Mouse (Mus musculus): Measurements from ENCODE around the gene Aldh1b1.
A peak's percentile ranks its signal among the peaks of the same experiment; 100 is the strongest.

Gene Aldh1b1

DNA sequence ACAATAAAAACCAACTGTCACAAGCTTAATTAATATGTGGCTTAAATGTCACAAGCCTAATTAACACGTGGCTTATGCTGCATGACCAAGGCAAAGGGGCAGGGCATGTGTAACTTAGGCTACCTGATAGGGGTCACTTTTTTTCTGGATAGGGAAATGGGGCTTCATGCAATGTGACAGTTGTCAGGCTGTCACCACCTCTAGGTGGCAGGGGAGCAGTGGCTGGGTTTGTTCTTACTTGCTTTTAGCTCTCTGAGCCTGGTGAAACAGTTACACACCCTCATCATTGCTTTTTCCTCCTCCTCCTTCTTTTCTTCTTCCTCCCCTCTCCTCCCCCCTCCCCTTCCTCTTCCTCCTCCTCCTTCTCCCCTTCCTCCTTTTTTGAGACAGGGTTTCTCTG, 15.2 kb upstream of the Aldh1b1 start:
- DNase-seq (ENCODE audit: low read depth, low spot score), result no peak

DNA sequence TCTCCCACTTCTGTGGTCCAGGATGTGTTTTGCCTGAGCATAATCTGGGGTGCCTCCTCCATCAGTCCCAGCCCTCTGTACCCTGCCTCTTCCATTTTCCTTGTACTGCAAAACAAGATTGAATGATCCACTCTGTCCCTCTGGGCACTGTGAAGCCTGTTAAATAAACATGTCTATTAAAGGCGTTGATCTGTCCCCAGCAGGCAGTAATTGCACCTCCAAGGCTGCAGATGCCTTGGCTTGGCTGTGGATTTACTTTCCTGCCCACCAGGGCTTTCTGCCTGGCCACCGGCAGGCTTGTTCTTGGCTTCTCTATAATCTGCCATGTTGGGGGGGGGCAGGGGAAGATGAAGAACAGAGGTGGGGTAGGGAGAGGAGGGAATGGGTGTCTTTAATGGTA, 12.9 kb upstream of the Aldh1b1 start:
- no peak for DNase-seq (ENCODE audit: low read depth, low spot score)

DNA sequence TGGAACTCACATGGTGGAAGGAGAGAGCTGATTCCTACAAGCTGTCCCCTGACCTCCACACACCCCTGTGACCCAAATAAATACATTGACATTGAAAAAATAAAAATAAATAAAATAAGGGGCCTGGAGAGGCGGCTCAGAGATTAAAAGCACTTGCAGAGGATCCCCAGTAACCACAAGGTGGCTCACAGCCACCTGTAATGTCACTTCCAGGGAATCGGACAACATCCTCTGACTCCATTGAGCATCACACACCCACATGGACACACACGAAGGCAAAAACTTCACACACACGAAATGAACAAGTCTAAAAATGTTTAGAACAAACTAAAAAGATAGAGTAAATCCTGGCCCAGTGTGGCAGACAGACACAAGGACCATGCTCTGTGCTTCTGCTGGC, 12.1 kb upstream of the Aldh1b1 start:
- DNase-seq (ENCODE audit: low read depth, low spot score), result no peak

DNA sequence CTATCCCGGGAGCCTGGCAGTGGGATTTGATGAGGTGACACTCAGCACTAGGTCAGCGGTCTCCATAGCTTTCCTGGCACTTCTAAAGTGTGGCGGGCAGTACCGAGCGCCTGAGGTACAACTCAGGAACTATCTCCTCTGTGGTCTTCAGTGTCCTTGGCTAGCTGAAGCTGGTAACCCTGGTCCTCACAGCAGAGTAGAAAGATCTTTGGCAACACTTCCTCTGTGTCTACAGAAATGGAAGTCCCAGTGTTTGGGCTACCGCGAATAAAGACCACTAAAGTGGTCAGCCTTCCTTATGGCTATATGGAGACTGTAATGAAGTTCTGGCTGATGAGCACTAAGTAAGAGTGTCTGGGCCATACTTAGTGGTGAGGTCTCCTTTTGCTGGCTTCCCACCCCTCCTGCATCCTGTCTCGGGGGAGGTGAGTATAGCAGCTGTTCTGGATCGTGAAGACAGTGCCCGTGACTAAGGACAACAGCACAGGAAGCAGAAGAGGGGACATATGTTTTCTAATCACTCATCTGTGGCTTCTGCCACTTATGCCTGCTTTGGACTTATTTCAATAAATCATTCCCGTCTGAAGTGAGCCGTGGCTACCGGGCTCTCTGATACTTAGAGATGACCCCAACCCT, 10.3 kb upstream of the Aldh1b1 start:
- DNase-seq (ENCODE audit: low read depth, low spot score), result no peak

DNA sequence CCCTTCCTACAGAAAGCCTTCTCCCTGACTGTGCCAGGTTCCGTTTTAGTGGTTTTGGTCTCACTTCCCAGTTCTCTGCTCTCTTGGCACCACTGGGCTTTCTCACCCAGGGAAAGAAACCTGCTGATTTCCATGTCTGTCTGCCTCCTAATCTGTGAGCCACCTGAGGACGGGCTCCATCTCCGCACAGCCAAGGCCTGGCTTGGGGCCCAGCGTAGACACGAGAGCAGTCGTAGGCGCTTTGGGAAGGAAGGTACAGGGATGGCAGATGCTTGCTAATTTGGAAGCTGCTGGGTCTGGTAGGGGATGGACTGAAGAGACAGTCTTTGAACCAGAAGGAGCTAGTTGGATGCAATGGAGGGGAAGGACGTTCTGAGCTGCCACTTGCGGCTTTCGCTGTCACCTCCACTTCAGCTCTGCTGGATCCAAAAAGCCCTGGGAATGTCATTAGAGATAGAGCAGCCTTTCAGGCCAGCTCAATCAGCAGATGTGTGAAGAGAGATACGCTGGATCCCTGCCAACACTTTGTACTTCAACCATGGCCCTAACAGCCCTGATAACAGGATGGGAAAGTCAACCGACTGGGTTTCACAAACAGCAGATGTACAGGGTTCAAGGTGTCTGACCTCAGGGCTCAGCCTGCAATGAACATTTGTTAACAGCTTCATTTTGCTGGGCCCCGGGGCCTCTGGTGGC, 9.4 kb upstream of the Aldh1b1 start:
- no peak for DNase-seq (ENCODE audit: low read depth, low spot score)

DNA sequence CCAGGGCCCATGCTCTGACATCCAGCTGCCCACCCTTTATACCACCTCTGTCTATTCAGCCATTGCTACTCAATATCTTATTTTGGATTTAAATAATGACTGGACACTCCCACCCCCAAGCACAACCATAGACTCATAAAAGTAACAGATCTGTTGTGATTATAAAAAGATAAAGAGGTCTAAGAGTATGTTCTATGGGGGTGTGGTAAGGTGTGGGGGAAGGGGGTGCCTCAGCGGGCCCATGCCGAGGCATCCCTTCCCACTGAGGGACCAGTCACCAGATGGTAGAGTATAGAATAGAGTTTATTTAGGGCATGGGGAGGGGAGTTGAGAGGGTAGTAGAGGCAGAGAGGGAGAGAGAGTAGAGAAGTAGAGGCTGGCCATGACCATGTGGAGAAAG, 8.8 kb upstream of the Aldh1b1 start:
- DNase-seq (ENCODE audit: low read depth, low spot score), result no peak

DNA sequence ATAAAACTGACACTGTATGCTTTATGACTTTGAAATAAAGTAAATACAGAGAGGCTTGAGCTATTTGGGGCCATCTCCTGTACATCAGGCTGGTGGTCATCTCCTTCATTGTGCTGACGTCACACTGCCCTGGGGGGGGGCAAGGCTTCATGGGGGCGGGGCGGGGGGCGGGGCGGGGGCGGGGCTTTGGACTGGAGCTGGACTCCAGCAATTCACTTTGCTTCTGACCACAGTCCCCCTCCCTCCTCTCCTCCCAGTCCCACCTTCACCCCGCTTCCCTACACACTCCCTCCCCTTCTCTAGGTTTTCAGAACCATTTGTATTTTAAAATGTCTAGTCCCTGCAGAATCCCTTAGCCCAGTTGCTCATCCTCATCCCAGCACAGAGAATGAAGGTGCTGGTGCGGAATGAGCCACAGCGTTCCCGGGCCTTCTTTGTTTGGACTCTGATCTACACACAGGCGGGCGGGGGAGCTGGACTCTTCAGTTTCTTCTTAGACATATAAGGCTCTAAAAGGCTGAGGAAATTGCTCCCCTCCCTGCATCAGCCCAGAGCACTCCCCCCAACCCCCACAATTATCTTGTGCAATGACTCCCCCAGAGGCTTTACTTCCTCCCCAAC, 3.5 kb upstream of the Aldh1b1 start:
- DNase-seq (ENCODE audit: low read depth, low spot score), result no peak

DNA sequence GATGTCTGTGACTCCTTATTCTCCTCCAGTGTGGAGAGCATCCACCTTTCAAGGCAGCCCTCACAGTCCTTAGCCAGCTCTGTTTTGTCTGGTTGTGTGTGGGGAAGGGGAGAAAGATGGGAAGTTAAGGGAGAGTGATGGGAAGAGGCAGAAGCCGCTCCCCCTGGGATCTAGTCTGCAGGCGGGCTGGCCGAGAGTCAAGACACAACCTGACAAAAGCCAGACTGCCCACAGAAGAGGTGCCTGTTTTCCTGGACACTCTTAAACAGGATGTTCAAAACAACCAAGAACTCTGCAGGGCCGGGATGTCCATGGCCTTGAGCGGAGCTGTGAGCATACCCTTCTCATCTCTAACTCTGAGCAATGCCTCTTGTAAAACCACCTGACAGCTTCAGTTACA, 2.1 kb upstream of the Aldh1b1 start:
- DNase-seq (ENCODE audit: low read depth, low spot score), result no peak

DNA sequence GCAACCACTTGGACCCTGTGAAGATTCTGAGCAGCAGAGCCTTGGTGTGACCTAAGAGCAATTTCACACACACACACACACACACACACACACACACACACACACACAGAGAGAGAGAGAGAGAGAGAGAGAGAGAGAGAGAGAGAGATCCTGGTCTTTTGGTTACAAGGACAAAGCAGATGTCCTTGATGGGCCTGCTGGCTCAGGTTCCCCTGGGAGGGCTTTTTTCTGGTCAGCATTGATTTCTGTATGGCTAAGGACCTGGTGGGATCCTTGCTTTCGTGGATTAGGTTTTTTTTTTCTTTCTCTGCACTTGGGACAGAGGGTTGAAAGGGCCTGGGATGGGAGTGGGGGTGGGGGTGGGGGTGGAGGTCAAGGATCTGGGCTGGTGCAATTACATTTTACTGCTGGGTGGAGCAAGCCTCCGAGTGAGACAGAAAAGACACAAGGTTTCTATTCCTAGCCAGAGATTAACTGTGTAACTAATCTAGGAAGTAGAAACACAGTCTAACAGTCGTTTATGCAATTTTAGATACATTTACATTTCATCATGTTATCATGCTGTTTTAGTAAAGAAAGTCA, 1.2 kb downstream of the Aldh1b1 start:
- DNase-seq (ENCODE audit: low read depth, low spot score), result no peak

DNA sequence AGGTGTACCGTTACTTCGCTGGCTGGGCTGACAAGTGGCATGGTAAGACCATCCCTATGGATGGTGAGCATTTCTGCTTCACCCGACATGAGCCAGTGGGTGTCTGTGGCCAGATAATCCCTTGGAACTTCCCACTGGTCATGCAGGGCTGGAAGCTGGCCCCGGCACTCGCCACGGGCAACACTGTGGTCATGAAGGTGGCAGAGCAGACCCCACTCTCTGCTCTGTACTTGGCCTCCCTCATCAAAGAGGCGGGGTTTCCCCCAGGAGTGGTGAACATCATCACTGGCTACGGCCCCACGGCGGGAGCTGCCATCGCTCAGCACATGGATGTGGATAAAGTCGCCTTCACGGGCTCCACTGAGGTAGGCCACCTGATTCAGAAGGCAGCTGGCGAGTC, 4.1 kb downstream of the Aldh1b1 start:
- no peak for DNase-seq (ENCODE audit: low read depth, low spot score)

DNA sequence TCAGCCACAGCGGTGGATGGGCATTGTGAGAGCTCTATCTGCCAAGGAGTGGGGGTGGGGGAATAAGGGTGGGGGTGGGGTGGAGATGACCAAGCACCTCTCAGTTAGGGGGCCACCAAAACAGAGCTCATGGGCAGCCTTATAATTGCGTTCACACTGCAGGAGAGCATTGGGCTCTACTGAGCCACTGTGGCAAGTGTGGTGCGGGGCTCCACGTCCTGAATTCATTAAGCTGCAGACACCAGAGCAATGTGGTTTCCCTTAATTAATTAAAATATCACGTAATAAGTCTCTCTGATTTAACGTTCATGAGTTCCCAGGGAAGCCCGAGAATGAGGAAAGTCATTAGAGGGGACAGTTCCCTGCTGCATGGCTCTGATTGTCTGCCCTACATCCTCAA, 9.2 kb downstream of the Aldh1b1 start:
- DNase-seq (ENCODE audit: low read depth, low spot score), result no peak

DNA sequence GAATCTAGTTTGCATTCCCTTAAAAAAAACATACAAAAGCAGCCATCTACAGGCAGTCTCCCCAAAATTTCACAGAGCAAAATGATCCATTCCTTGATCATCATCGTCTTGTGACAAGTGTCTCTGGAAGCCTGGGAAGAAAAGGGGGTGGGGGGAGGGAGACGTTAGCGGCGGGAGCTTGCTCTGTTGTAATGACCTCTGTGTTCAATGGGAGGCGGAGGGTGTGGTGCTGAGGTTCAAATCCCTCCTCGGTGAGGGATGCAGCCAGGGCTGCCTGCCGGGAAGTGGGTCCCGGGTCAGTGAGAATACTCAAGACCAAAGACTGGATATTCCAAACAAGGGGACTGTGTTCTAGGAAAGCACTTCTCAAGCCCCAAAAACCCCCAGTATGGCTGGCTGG, 12.4 kb downstream of the Aldh1b1 start:
- no peak for DNase-seq (ENCODE audit: low read depth, low spot score)

DNA sequence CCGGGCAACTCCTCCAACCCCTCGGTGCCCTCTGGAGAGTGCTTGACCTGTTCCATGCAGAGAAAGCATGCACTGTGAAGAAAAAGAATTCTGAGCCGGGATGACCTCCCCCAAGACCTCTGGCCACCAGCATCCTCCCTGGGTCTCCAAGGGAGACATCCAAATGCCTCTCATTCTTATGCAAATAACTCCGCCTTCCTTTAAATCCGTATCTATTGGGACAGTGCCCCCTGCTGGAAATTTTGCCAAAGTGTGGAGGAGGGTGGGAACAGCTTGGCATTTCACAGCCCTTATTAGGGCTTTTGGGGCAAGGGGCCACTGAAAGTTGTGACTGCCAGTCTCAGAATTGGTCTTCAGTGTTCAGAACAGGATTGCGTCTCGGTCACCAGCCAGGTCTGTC, 16.7 kb downstream of the Aldh1b1 start:
- DNase-seq (ENCODE audit: low read depth, low spot score), result no peak

DNA sequence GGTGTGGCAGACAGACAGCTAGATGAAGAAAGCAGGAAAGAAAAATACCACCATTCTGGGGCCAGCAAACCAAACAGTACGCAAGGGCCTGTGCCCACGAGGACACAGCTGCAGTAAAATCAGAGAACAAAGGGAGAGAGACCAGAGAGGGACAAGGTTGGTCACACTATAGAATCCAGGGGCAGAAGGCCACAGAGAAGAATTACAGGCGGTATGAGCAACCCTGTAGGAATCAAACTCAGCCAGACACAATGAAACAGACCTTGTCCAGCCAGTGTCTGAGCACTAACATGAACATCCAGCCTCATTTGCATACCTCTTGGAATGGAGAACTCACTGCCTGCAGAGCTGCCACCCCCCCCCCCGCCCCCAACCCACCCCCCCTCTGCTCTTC, 20.0 kb downstream of the Aldh1b1 start:
- DNase-seq (ENCODE audit: low read depth, low spot score), result no peak

DNA sequence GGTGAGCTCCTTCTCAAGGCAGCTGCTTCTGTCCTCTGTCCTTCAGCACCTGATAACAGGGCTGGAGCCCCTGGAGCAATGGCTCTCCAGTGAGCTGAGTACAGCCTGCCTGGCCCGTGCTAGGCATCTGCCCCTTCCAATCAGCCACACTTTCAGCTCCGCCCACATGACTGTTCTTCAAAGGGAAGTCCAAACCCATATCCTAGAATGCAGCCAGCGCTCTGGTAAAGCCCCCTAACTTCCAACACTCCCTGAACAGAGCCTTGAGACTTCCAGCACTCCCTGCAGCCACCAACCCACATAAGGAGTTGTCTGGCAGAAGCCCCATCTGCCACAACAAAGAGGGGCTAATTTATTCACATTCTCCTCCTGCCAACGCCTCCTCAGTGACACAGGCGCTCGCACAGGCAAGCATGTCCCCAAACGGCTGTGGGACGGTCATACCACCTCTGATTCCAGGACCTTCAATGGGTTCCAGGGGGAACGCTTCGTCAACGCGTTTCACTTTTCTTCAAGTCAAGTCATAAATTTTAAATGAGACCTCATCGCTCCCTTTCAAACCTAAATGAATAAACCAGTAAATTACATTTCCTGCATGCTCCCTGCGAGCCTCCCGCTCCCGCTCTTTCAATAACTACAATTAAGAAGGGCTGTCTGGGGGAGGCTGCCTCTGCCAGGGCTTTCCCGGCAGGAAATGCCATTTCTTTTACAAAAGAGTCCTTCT, 20.5 kb downstream of the Aldh1b1 start:
- DNase-seq (ENCODE audit: low read depth, low spot score), result no peak

DNA sequence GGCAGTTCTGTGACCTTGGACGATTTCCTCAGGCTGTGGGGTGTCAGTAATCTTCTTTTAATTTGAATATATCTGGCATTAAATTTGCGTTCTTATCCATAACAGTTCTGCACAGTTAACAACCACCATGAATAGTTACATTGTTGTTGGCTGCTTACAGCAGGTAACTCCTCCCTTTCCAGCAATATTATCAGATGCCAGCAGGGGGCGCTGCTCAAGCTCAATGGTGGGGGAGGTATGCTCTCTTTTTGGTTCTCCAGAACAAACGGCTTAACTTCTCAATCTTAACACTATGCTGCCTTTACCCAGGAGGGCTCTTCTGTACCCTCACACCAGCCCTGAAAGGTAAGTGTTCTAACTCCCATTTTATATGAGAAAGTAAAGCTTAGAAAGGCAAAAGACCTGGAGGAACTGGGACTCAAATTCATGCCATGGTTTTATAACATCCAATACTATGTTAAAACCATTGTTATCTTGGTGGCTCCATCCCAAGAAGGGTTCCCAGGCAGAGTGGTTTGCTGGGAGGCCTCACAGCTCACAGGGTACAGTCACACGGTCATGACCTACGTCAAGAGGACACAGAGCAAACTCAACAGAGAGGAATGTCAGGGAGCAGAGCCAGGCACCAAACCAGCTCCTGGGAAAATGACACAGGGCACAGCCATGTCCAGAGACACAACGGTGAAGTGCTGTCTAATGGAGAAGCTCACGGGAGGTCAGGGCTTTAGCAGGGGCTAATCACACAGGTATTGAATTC, 21.4 kb downstream of the Aldh1b1 start:
- peak; percentile 14 for DNase-seq (ENCODE audit: low read depth, low spot score)

DNA sequence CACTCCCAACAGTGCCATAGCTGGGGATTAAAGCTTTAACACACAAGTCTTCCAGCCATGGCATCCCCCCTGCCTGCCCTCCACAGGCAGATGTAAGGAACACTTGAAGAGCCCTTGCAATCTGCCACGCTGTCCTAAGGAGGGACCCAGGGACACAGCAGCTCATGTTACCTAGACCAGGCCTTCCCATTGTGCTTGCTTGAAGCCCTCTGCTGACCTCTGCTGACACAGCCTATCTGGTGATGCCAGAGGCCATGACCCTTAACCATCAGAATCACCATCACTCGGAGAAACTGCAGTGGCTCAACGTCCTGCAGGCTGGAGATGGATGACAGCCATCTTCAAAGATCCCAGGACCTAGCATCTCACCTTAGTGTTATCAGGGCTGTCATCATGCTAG, 23.2 kb downstream of the Aldh1b1 start:
- DNase-seq (ENCODE audit: low read depth, low spot score), result no peak

DNA sequence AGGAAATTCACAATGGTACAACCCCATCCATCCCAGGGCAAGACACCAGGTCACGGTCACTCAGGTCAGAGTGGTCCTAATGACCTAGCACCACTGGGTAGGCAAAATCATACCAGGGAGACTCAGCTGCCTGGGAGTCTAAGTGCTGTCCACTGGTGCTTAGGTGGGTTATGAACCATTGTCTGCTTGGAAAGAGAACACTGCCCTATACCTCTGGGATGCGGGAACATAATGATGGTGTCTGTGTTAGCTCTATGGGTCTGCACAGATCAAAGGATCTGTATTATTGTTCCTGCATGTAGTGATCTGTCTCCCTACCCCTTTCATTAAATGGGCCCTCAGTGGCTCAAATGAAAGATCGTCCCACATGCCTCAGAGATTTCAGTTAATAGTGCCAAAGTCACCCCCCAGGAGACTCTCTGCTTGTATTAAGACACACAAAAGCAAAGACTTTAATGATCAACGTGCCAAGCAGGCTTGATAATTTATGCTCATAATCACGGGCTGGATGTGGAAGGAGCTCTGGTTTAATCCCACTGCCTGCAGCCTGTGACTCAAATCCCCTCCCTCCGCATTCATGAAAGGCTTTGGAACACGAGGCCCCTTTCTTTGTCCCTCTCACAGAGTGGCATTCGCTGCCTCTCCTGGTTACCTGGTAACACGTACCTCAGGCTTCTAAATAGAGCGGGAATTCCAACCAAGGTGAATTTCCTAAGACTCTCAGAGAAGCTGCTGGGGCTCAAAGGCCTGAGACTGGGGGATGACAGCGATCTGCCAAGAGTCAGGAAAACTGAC, 24.2 kb downstream of the Aldh1b1 start:
- no peak for DNase-seq (ENCODE audit: low read depth, low spot score)

DNA sequence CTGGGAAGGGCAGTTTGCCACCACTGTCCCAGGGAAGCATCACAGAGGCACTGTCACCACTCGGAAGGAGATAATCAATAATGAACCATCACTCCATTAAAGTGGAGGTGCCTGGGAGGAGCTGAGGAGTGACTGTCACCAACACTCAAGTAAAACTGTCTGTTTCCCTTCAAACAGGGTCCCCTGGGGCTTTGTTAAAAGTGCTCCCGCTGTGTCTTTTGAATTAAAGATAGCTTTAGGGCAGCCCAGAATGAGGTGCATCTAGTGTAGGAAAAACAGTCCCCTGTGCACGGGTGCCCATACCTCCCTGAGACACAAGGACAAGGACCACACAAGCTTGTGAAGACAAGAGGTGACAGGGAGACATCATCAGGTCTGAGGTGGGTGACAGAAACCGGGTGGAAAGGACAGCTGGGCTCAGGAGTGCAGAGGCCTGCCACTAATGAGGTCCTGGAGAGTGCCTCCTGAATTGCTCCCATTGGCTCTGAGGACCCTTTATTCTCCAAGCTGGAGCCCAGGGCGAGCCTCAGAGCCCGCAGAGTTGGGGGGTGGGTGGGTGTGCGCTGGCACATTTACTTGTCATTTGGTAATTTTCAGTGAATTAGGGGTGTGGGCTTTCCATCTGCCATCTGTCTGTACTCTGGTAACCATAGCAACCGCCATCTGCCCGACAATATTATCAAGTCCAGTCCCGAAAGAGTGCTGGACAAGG, 25.4 kb downstream of the Aldh1b1 start:
- no peak for DNase-seq (ENCODE audit: low read depth, low spot score)

Measured in skeletal muscle tissue, adult 2 months (tissue).